Mouse (Mus musculus): Measurements from ENCODE around the gene Slc35f1. TPM values are rescaled to one million over a fixed set of nuclear protein-coding genes. Genes with fewer than 3 reads are reported as not detected.

The Slc35f1 gene
- total and polyA plus RNA-seq, 2 experiments from 2014 or later: 35.2 to 111 TPM

GRCm38 (mm10) chr10:52709482-52709881 is 19.1 kb downstream of the Slc35f1 start:
- Histone ChIP-seq H3K4me3 (ENCODE audit: low read depth, low read length) (no peak overlapping the region), H3K27me3 (ENCODE audit: insufficient read depth, low read length) (no peaks in the 10 kb centered on the region), H3K4me1 (ENCODE audit: insufficient read depth, low read length) (0 out of 2 replicates have a peak, but pooled peaks cover 2% of the 10 kb centered on the region), H3K9ac (replicated peaks; ENCODE audit: low read length, poor library complexity, severe bottlenecking) (no peak overlapping the region), H3K4me2 (ENCODE audit: low read depth, low read length, poor library complexity, severe bottlenecking) (no peak overlapping the region), H3K9me3 (ENCODE audit: low read length) (no peaks in the 10 kb centered on the region), H3K36me3 (ENCODE audit: insufficient read depth, low read length) (no peaks in the 10 kb centered on the region), H3K27ac (ENCODE audit: low read depth, low read length) (no peak overlapping the region)
- ATAC-seq (ENCODE audit: low FRiP score) (no peak), DNase-seq (ENCODE audit: low spot score) (no peak)
- no peak for TF ChIP-seq CTCF (IDR thresholded peaks at IDR 0.05)
- WGBS: 71% methylated on average over 2 of the region's 2 CpGs

GRCm38 (mm10) chr10:52712166-52712565 is 21.8 kb downstream of the Slc35f1 start:
- Histone ChIP-seq H3K4me1 (ENCODE audit: insufficient read depth, low read length) (0 out of 2 replicates have a peak, but pooled peaks cover 2% of the 10 kb centered on the region), H3K9me3 (ENCODE audit: low read length) (no peaks in the 10 kb centered on the region), H3K4me2 (ENCODE audit: low read depth, low read length, poor library complexity, severe bottlenecking) (no peak overlapping the region), H3K27me3 (ENCODE audit: insufficient read depth, low read length) (no peaks in the 10 kb centered on the region), H3K4me3 (ENCODE audit: low read depth, low read length) (no peak overlapping the region), H3K9ac (replicated peaks; ENCODE audit: low read length, poor library complexity, severe bottlenecking) (no peak overlapping the region), H3K36me3 (ENCODE audit: insufficient read depth, low read length) (no peaks in the 10 kb centered on the region), H3K27ac (ENCODE audit: low read depth, low read length) (0 out of 2 replicates have a peak overlapping the region, but pooled peaks have one; percentile 12)
- DNase-seq (ENCODE audit: low spot score) (no peak), ATAC-seq (ENCODE audit: low FRiP score) (no peak)
- no peak for TF ChIP-seq CTCF (IDR thresholded peaks at IDR 0.05)
- 82% methylated on average over 4 of the region's 4 CpGs for WGBS

- 65% methylated on average over 2 of the region's 2 CpGs for WGBS
- no peak overlapping the region for H3K27ac ChIP-seq (ENCODE audit: low read depth, low read length)
- 0 out of 2 replicates have a peak, but pooled peaks cover 2% of the 10 kb centered on the region for H3K4me1 ChIP-seq (ENCODE audit: insufficient read depth, low read length)
- no peaks in the 10 kb centered on the region for H3K36me3 ChIP-seq (ENCODE audit: insufficient read depth, low read length)
- no peak for TF ChIP-seq CTCF (IDR thresholded peaks at IDR 0.05)
- no peak for ATAC-seq (ENCODE audit: low FRiP score)
- no peaks in the 10 kb centered on the region for H3K9me3 ChIP-seq (ENCODE audit: low read length)
- H3K9ac ChIP-seq (replicated peaks; ENCODE audit: low read length, poor library complexity, severe bottlenecking): no peak overlapping the region
- H3K4me2 ChIP-seq (ENCODE audit: low read depth, low read length, poor library complexity, severe bottlenecking): no peak overlapping the region
- no peak overlapping the region for H3K4me3 ChIP-seq (ENCODE audit: low read depth, low read length)
- DNase-seq (ENCODE audit: low spot score): no peak
- no peaks in the 10 kb centered on the region for H3K27me3 ChIP-seq (ENCODE audit: insufficient read depth, low read length)
Observed at GRCm38 (mm10) chr10:52714557-52714956, 24.2 kb downstream of the Slc35f1 start.

GRCm38 (mm10) chr10:52715146-52715545 is 24.8 kb downstream of the Slc35f1 start:
- no peak overlapping the region for H3K9ac ChIP-seq (replicated peaks; ENCODE audit: low read length, poor library complexity, severe bottlenecking)
- no peak overlapping the region for H3K4me2 ChIP-seq (ENCODE audit: low read depth, low read length, poor library complexity, severe bottlenecking)
- no peak overlapping the region for H3K27ac ChIP-seq (ENCODE audit: low read depth, low read length)
- H3K27me3 ChIP-seq (ENCODE audit: insufficient read depth, low read length): no peaks in the 10 kb centered on the region
- DNase-seq (ENCODE audit: low spot score): no peak
- no peak for ATAC-seq (ENCODE audit: low FRiP score)
- WGBS: 91% methylated on average over 4 of the region's 4 CpGs
- H3K4me3 ChIP-seq (ENCODE audit: low read depth, low read length): no peak overlapping the region
- 0 out of 2 replicates have a peak, but pooled peaks cover 2% of the 10 kb centered on the region for H3K4me1 ChIP-seq (ENCODE audit: insufficient read depth, low read length)
- TF ChIP-seq CTCF (IDR thresholded peaks at IDR 0.05): no peak
- no peaks in the 10 kb centered on the region for H3K9me3 ChIP-seq (ENCODE audit: low read length)
- no peaks in the 10 kb centered on the region for H3K36me3 ChIP-seq (ENCODE audit: insufficient read depth, low read length)

GRCm38 (mm10) chr10:52718199-52718917 is 28.0 kb downstream of the Slc35f1 start:
- Histone ChIP-seq H3K27ac (ENCODE audit: low read depth, low read length) (no peak overlapping the region), H3K9me3 (ENCODE audit: low read length) (no peaks in the 10 kb centered on the region), H3K4me1 (ENCODE audit: insufficient read depth, low read length) (no peaks in the 10 kb centered on the region), H3K27me3 (ENCODE audit: insufficient read depth, low read length) (no peaks in the 10 kb centered on the region), H3K4me3 (ENCODE audit: low read depth, low read length) (no peak overlapping the region), H3K9ac (replicated peaks; ENCODE audit: low read length, poor library complexity, severe bottlenecking) (no peak overlapping the region), H3K4me2 (ENCODE audit: low read depth, low read length, poor library complexity, severe bottlenecking) (no peak overlapping the region), H3K36me3 (ENCODE audit: insufficient read depth, low read length) (no peaks in the 10 kb centered on the region)
- 79% methylated on average over 1 of the region's 1 CpGs for WGBS
- no peak for TF ChIP-seq CTCF (IDR thresholded peaks at IDR 0.05)
- no peak for ATAC-seq (ENCODE audit: low FRiP score)
- DNase-seq (ENCODE audit: low spot score): no peak

GRCm38 (mm10) chr10:52726674-52727073 is 36.3 kb downstream of the Slc35f1 start:
- no peaks in the 10 kb centered on the region for H3K27me3 ChIP-seq (ENCODE audit: insufficient read depth, low read length)
- ATAC-seq (ENCODE audit: low FRiP score): no peak
- H3K4me1 ChIP-seq (ENCODE audit: insufficient read depth, low read length): no peaks in the 10 kb centered on the region
- H3K4me2 ChIP-seq (ENCODE audit: low read depth, low read length, poor library complexity, severe bottlenecking): no peak overlapping the region
- no peak for DNase-seq (ENCODE audit: low spot score)
- WGBS: 74% methylated on average over 5 of the region's 5 CpGs
- TF ChIP-seq CTCF (IDR thresholded peaks at IDR 0.05): no peak
- no peak overlapping the region for H3K27ac ChIP-seq (ENCODE audit: low read depth, low read length)
- H3K4me3 ChIP-seq (ENCODE audit: low read depth, low read length): no peak overlapping the region
- no peaks in the 10 kb centered on the region for H3K36me3 ChIP-seq (ENCODE audit: insufficient read depth, low read length)
- H3K9me3 ChIP-seq (ENCODE audit: low read length): no peaks in the 10 kb centered on the region
- H3K9ac ChIP-seq (replicated peaks; ENCODE audit: low read length, poor library complexity, severe bottlenecking): no peak overlapping the region
